Mouse (Mus musculus): ENCODE measurements around the gene Gm49450.

DNA sequence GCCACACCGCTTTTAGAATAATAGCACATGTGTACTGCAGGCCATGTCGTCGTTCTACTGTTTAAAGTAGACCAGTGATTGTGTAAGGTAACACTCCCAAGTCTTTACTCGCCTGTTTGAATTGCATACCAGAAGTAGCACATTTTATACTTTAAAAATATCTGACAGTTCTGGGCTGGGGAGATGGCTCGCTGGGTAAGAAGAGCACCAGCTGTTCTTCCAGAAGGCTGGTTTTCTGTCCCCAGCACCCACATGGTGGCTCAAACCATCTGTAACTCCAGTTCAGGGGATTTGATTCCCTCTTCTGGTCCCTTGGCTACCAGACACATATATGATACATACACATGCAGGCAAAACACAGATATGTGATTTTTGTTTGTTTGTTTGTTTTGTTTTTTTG is 4.1 kb upstream of the Gm49450 start:
- no peak for TF ChIP-seq CTCF (IDR thresholded peaks at IDR 0.05; ENCODE audit: control insufficient read depth, insufficient read depth, insufficient read length)
- TF ChIP-seq MAX (IDR thresholded peaks at IDR 0.05) = no peak
- no peak for TF ChIP-seq MYOG (IDR thresholded peaks at IDR 0.05; ENCODE audit: control insufficient read depth, extremely low read depth, insufficient read length)
- no peak for TF ChIP-seq USF1 (IDR thresholded peaks at IDR 0.05; ENCODE audit: low read depth)
- TF ChIP-seq MYOD1 (IDR thresholded peaks at IDR 0.05; ENCODE audit: control insufficient read depth, insufficient read length, low read depth) = no peak
- no peak for TF ChIP-seq FOSL1 (IDR thresholded peaks at IDR 0.05; ENCODE audit: insufficient read depth, low read length, poor library complexity, severe bottlenecking)
